Mouse (Mus musculus) lung, embryonic 14.5 days (tissue): ENCODE data around the gene Rtn4r. TPM values are rescaled to one million over a fixed set of nuclear protein-coding genes. Genes with fewer than 3 reads are reported as not detected.

Experiments
- ATAC-seq: fragments of 200-750 bp; cut with Nextera tagmentation; 2 replicates; pipeline ENCODE4 v1.8.0; 2017; ENCODE audit warnings: mild to moderate bottlenecking, moderate TSS enrichment, moderate library complexity; ENCODE audit not compliant: insufficient read depth
- DNase-seq: peaks from one replicate; pipeline ENCODE4 v3.0.0-alpha.2; 2015
- H3K27ac ChIP-seq: fragments of 300-500 bp; sonication (generic); 2 replicates; pipeline ENCODE4 v1.5.1; 2014; ENCODE audit warnings: low read depth, mild to moderate bottlenecking, moderate library complexity
- H3K27me3 ChIP-seq: fragments of 300-500 bp; sonication (generic); 2 replicates; pipeline ENCODE4 v1.6.1; 2014; ENCODE audit warnings: low read length, control low read depth; ENCODE audit not compliant: insufficient read depth
- H3K36me3 ChIP-seq: fragments of 300-500 bp; sonication (generic); 2 replicates; pipeline ENCODE4 v1.6.1; 2014; ENCODE audit warnings: control low read depth; ENCODE audit not compliant: insufficient read depth
- H3K4me1 ChIP-seq: fragments of 300-500 bp; sonication (generic); 2 replicates; pipeline ENCODE4 v1.6.1; 2014; ENCODE audit warnings: antibody characterized with exemption, control low read depth; ENCODE audit not compliant: insufficient read depth
- H3K4me2 ChIP-seq: fragments of 300-500 bp; sonication (generic); 2 replicates; pipeline ENCODE4 v1.6.1; 2014; ENCODE audit warnings: mild to moderate bottlenecking
- H3K4me3 ChIP-seq: fragments of 300-500 bp; sonication (generic); 2 replicates; pipeline ENCODE4 v1.5.1; 2014; ENCODE audit warnings: low read depth, low read length
- H3K9ac ChIP-seq: fragments of 300-500 bp; sonication (generic); 2 replicates; pipeline ENCODE4 v1.6.1; 2014
- H3K9me3 ChIP-seq: fragments of 300-500 bp; sonication (generic); 2 replicates; pipeline ENCODE4 v1.6.1; 2016; ENCODE audit warnings: low read depth, low read length, control low read depth
- CTCF ChIP-seq: IDR thresholded peaks from 2 replicates; pipeline ENCODE4 v1.5.1; 2016; ENCODE audit warnings: antibody characterized with exemption, low read depth
- WGBS: fragments of 180-500 bp; shearing (Covaris S2); extraction: QIAGEN DNeasy Blood & Tissue Kit; methylation state at CpG from one replicate; pipeline ENCODE4 v1.1.7; 2014; 5-methylcytosine and 5-hydroxymethylcytosine counted together
- polyA plus RNA-seq: library from polyadenylated mRNA; unstranded; fragments of >200 nt; fragmentation: Nextera tagmentation; extraction: Ambion mirVana; gene quantifications from 2 replicates; pipeline ENCODE4 v1.2.1, GENCODE M21; 2014

Gene Rtn4r
- polyA plus RNA-seq, 1 experiment from 2014 or later: 1.7 TPM

- no peak overlapping the region for H3K27ac ChIP-seq
- no peaks in the 10 kb centered on the region for H3K27me3 ChIP-seq
- ATAC-seq: no peak
- H3K9ac ChIP-seq: no peak overlapping the region
- H3K36me3 ChIP-seq: no peaks in the 10 kb centered on the region
- H3K9me3 ChIP-seq: no peaks in the 10 kb centered on the region
- WGBS: 79% methylated on average over 4 of the region's 4 CpGs
- peak; percentile 30 for TF ChIP-seq CTCF
- no peak overlapping the region for H3K4me3 ChIP-seq
- no peaks in the 10 kb centered on the region; the same call in 1 of the 2 replicates for H3K4me1 ChIP-seq
- no peak overlapping the region for H3K4me2 ChIP-seq
- DNase-seq: no peak
Measured at GRCm38 (mm10) chr16:18176758-18177157, 49.3 kb downstream of the Rtn4r start.

DNA sequence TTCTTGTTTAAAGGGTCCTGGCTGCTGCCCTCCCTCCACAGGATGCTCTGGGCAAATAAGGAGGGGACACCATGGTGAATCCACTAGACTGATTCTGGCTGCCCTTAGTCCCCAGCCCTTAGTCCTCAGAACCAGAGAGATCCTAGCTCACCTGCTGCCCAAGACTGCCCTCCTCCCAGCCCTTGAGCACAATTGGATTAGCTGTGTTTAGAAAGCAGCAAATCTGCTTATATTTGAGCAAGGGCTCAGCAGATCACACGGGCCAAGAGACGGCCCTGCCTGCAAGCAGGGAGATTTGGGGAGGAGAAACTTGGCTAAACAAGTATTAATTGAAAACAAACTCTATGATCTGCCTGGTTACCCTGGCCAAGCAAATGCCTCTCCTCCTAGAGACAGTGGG, 52.1 kb downstream of the Rtn4r start:
- Histone ChIP-seq H3K4me1 (no peaks in the 10 kb centered on the region; the same call in 1 of the 2 replicates), H3K27me3 (no peaks in the 10 kb centered on the region), H3K36me3 (no peaks in the 10 kb centered on the region), H3K4me2 (no peak overlapping the region), H3K9me3 (no peaks in the 10 kb centered on the region), H3K4me3 (no peak overlapping the region), H3K27ac (peak overlapping the region; percentile 66; the same call in 1 of the 2 replicates), H3K9ac (peak overlapping the region; percentile 16; the same call in 1 of the 2 replicates)
- no peak for ATAC-seq
- DNase-seq: no peak
- 16% methylated on average over 2 of the region's 2 CpGs for WGBS
- no peak for TF ChIP-seq CTCF

GRCm38 (mm10) chr16:18181398-18181797, 54.0 kb downstream of the Rtn4r start:
- DNase-seq (no peak), ATAC-seq (no peak)
- H3K27ac ChIP-seq: no peak overlapping the region
- no peak overlapping the region for H3K4me3 ChIP-seq
- H3K4me2 ChIP-seq: no peak overlapping the region
- H3K36me3 ChIP-seq: no peaks in the 10 kb centered on the region
- 36% methylated on average over 10 of the region's 10 CpGs for WGBS
- H3K4me1 ChIP-seq: no peaks in the 10 kb centered on the region
- no peak for TF ChIP-seq CTCF
- H3K27me3 ChIP-seq: no peaks in the 10 kb centered on the region
- no peak overlapping the region for H3K9ac ChIP-seq
- no peaks in the 10 kb centered on the region for H3K9me3 ChIP-seq

GRCm38 (mm10) chr16:18182766-18183165, 55.3 kb downstream of the Rtn4r start:
- Histone ChIP-seq H3K9ac (no peak overlapping the region), H3K36me3 (no peaks in the 10 kb centered on the region), H3K27me3 (no peaks in the 10 kb centered on the region), H3K9me3 (no peaks in the 10 kb centered on the region), H3K27ac (no peak overlapping the region), H3K4me1 (no peaks in the 10 kb centered on the region), H3K4me3 (no peak overlapping the region), H3K4me2 (no peak overlapping the region)
- DNase-seq (no peak), ATAC-seq (no peak)
- 82% methylated on average over 8 of the region's 8 CpGs for WGBS
- TF ChIP-seq CTCF: no peak

DNA sequence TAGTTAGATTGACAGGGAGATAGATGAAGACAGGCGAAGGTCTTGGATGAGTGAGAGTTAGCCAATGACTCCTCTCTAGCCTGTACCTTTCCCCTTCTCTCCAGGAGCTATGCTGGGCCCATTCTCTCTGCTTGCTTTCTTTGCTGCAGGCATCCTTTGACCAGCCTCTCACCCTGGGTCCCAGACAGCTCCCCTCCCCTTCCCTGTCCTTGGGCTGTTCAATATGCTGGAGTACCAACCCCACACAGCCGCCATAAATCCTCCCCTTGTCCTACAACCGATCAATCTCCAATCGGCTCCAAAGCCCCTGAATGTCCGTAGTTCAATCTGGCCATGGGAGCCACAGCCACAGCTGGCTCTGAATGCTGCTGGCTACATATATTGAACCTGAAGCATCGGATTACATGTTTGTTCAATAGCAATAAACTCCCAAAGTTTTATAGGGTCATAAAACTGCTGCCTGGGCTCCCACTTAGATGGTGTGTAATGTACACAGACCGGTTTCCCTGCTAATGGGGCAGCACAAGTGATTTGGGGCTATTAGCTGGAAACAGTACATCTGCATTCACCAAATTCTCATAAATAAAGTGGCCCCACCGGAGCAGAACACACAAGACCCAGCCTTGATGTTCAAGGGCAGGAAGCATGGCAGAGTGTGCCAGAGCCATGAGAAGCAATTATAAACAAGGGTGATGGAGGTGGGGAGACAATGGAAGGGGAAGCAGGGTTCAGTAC, 58.4 kb downstream of the Rtn4r start:
- Histone ChIP-seq H3K9me3 (no peaks in the 10 kb centered on the region), H3K4me3 (no peak overlapping the region), H3K27ac (no peak overlapping the region), H3K9ac (no peak overlapping the region), H3K4me1 (no peaks in the 10 kb centered on the region), H3K36me3 (no peaks in the 10 kb centered on the region), H3K4me2 (no peak overlapping the region), H3K27me3 (no peaks in the 10 kb centered on the region)
- no peak for ATAC-seq
- WGBS: 68% methylated on average over 8 of the region's 8 CpGs
- TF ChIP-seq CTCF: no peak
- DNase-seq: no peak

DNA sequence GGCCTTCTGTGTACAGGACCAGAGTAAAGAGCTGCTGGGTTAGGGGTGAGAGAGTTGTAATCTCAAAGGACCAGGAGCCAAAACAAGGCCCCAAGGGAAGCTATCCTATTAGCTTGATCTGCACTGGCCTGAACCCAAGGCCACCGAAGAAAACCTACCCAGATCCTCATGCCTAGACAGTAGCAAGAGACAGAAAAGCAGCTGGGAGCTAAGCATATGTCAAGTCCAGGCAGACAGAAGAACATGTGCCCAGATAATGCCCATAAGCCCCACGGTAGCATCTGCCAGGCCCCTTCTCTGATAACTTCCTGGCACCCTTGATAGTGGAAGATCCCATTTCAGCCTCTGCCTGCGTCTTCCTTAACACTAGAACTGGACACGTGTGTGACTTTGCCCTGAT, 59.4 kb downstream of the Rtn4r start:
- no peak overlapping the region for H3K4me2 ChIP-seq
- no peak overlapping the region for H3K27ac ChIP-seq
- no peak overlapping the region for H3K9ac ChIP-seq
- no peak overlapping the region for H3K4me3 ChIP-seq
- no peak for DNase-seq
- no peak for TF ChIP-seq CTCF
- ATAC-seq: no peak
- H3K36me3 ChIP-seq: no peaks in the 10 kb centered on the region
- 67% methylated on average over 4 of the region's 4 CpGs for WGBS
- H3K9me3 ChIP-seq: no peaks in the 10 kb centered on the region
- H3K27me3 ChIP-seq: no peaks in the 10 kb centered on the region
- no peaks in the 10 kb centered on the region for H3K4me1 ChIP-seq

DNA sequence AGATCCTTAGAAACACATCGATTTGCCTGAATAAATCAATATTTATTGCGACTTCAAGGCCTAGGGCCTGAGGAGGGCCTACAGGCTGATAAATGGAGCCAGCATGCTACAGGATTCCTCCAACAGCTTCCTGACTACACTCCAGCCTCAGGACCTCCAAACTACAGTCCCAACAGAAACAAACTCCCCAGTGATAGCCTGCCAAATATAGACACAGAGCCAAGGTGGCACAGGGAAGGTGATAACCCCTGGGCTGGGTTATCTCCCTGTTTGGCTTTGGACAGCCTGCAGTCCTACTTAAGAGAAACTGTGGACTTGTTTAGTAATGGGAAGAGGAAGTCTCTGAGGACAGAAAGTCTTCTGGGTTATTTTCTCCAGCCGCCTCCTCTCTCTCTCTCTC, 59.8 kb downstream of the Rtn4r start:
- TF ChIP-seq CTCF: no peak
- H3K4me3 ChIP-seq: no peak overlapping the region
- no peak overlapping the region for H3K9ac ChIP-seq
- no peaks in the 10 kb centered on the region for H3K36me3 ChIP-seq
- no peaks in the 10 kb centered on the region for H3K27me3 ChIP-seq
- DNase-seq (no peak), ATAC-seq (no peak)
- no peaks in the 10 kb centered on the region for H3K4me1 ChIP-seq
- no peak overlapping the region for H3K4me2 ChIP-seq
- H3K27ac ChIP-seq: no peak overlapping the region
- no peaks in the 10 kb centered on the region for H3K9me3 ChIP-seq
- 65% methylated on average over 3 of the region's 3 CpGs for WGBS
